Mouse (Mus musculus) kidney, embryonic 14.5 days (tissue): ENCODE data around the gene Vps35. TPM values are rescaled to one million over a fixed set of nuclear protein-coding genes. Genes with fewer than 3 reads are reported as not detected.

Experiments
- ATAC-seq: fragments of 200-750 bp; cut with Nextera tagmentation; 2 replicates; pipeline ENCODE4 v1.8.0; 2017; ENCODE audit warnings: moderate number of reproducible peaks, mild to moderate bottlenecking, moderate TSS enrichment, moderate library complexity; ENCODE audit not compliant: low FRiP score, low TSS enrichment
- H3K27ac ChIP-seq: fragments of 300-500 bp; sonication (generic); 2 replicates; pipeline ENCODE4 v1.5.1; 2014; ENCODE audit warnings: low read depth, mild to moderate bottlenecking, low read length, moderate library complexity, mixed read lengths
- H3K27me3 ChIP-seq: fragments of 300-500 bp; sonication (generic); 2 replicates; pipeline ENCODE4 v1.6.1; 2014; ENCODE audit warnings: mild to moderate bottlenecking, low read length; ENCODE audit not compliant: control insufficient read depth, insufficient read depth
- H3K36me3 ChIP-seq: fragments of 300-500 bp; sonication (generic); 2 replicates; pipeline ENCODE4 v1.6.1; 2014; ENCODE audit warnings: low read length, mixed read lengths; ENCODE audit not compliant: control insufficient read depth, insufficient read depth
- H3K4me1 ChIP-seq: fragments of 300-500 bp; sonication (generic); 2 replicates; pipeline ENCODE4 v1.6.1; 2014; ENCODE audit warnings: low read length, mixed read lengths; ENCODE audit not compliant: control insufficient read depth, insufficient read depth
- H3K4me2 ChIP-seq: fragments of 300-500 bp; sonication (generic); replicated peaks from 2 replicates; pipeline ENCODE4 v1.6.1; 2014; ENCODE audit warnings: low read depth, mild to moderate bottlenecking, low read length
- H3K4me3 ChIP-seq: fragments of 300-500 bp; sonication (generic); 2 replicates; pipeline ENCODE4 v1.5.1; 2014; ENCODE audit warnings: mild to moderate bottlenecking, low read length
- H3K9ac ChIP-seq: fragments of 300-500 bp; sonication (generic); 2 replicates; pipeline ENCODE4 v1.6.1; 2014; ENCODE audit warnings: low read depth, mild to moderate bottlenecking, low read length, moderate library complexity
- H3K9me3 ChIP-seq: fragments of 300-500 bp; sonication (generic); 2 replicates; pipeline ENCODE4 v1.6.1; 2016; ENCODE audit warnings: low read length; ENCODE audit not compliant: control insufficient read depth
- WGBS: fragments of 180-500 bp; shearing (Covaris S2); extraction: QIAGEN DNeasy Blood & Tissue Kit; methylation state at CpG from one replicate; pipeline ENCODE4 v1.1.7; 2014; 5-methylcytosine and 5-hydroxymethylcytosine counted together
- polyA plus RNA-seq: library from polyadenylated mRNA; unstranded; fragments of >200 nt; fragmentation: Nextera tagmentation; extraction: Ambion mirVana; gene quantifications from 2 replicates; pipeline ENCODE4 v1.2.1, GENCODE M21; 2014

The Vps35 gene
- polyA plus RNA-seq, 1 experiment from 2014 or later, result 137 TPM

- whole genome bisulfite sequencing, result 84% methylated on average over 4 of the region's 4 CpGs
- H3K36me3 ChIP-seq, result no peaks in the 10 kb centered on the region
- no peaks in the 10 kb centered on the region for H3K9me3 ChIP-seq
- no peak for ATAC-seq
- no peak overlapping the region for H3K9ac ChIP-seq
- H3K4me2 ChIP-seq, result no peak overlapping the region
- H3K27me3 ChIP-seq, result no peaks in the 10 kb centered on the region
- no peak overlapping the region for H3K27ac ChIP-seq
- H3K4me1 ChIP-seq, result no peaks in the 10 kb centered on the region
- no peak overlapping the region for H3K4me3 ChIP-seq
Measured at GRCm38 (mm10) chr8:85318534-85318933, 18.9 kb upstream of the Vps35 start.

GRCm38 (mm10) chr8:85313036-85313435, 13.4 kb upstream of the Vps35 start:
- ATAC-seq, result no peak
- no peak overlapping the region for H3K4me3 ChIP-seq
- no peaks in the 10 kb centered on the region for H3K9me3 ChIP-seq
- no peak overlapping the region for H3K9ac ChIP-seq
- no peak overlapping the region for H3K4me2 ChIP-seq
- H3K4me1 ChIP-seq, result no peaks in the 10 kb centered on the region
- peaks cover 10% of the 10 kb centered on the region; the same call in 1 of the 2 replicates for H3K36me3 ChIP-seq
- 82% methylated on average over 3 of the region's 3 CpGs for WGBS
- H3K27ac ChIP-seq, result no peak overlapping the region
- H3K27me3 ChIP-seq, result no peaks in the 10 kb centered on the region

GRCm38 (mm10) chr8:85311743-85312142, 12.1 kb upstream of the Vps35 start:
- Histone ChIP-seq H3K27ac (no peak overlapping the region), H3K4me2 (no peak overlapping the region), H3K9me3 (no peaks in the 10 kb centered on the region), H3K36me3 (peaks cover 23% of the 10 kb centered on the region), H3K4me1 (no peaks in the 10 kb centered on the region), H3K9ac (no peak overlapping the region), H3K27me3 (no peaks in the 10 kb centered on the region), H3K4me3 (no peak overlapping the region)
- ATAC-seq, result no peak

- 86% methylated on average over 2 of the region's 2 CpGs for WGBS
- Histone ChIP-seq H3K36me3 (peaks cover 50% of the 10 kb centered on the region), H3K4me1 (no peaks in the 10 kb centered on the region)
Measured at GRCm38 (mm10) chr8:85308564-85308963, 9.0 kb upstream of the Vps35 start.

GRCm38 (mm10) chr8:85303531-85303930, 3.9 kb upstream of the Vps35 start:
- WGBS, result 91% methylated on average over 5 of the region's 5 CpGs
- ATAC-seq, result no peak

More at GRCm38 (mm10) chr8:85308564-85308963, 9.0 kb upstream of the Vps35 start:
- no peak for ATAC-seq
- Histone ChIP-seq H3K27ac (no peak overlapping the region), H3K9me3 (no peaks in the 10 kb centered on the region), H3K27me3 (no peaks in the 10 kb centered on the region), H3K4me2 (no peak overlapping the region), H3K9ac (no peak overlapping the region), H3K4me3 (no peak overlapping the region)

GRCm38 (mm10) chr8:85302931-85303330, 3.3 kb upstream of the Vps35 start:
- Histone ChIP-seq H3K4me1 (peaks cover 9% of the 10 kb centered on the region), H3K4me3 (no peak overlapping the region), H3K9me3 (no peaks in the 10 kb centered on the region), H3K27me3 (no peaks in the 10 kb centered on the region), H3K27ac (no peak overlapping the region), H3K9ac (no peak overlapping the region), H3K4me2 (no peak overlapping the region), H3K36me3 (peaks cover 55% of the 10 kb centered on the region)
- 86% methylated on average over 3 of the region's 3 CpGs for WGBS
- no peak for ATAC-seq

More at GRCm38 (mm10) chr8:85303531-85303930, 3.9 kb upstream of the Vps35 start:
- no peak overlapping the region for H3K27ac ChIP-seq
- H3K4me2 ChIP-seq, result no peak overlapping the region
- H3K36me3 ChIP-seq, result peaks cover 61% of the 10 kb centered on the region
- no peak overlapping the region for H3K9ac ChIP-seq
- H3K9me3 ChIP-seq, result no peaks in the 10 kb centered on the region
- peaks cover 6% of the 10 kb centered on the region; the same call in 1 of the 2 replicates for H3K4me1 ChIP-seq
- H3K27me3 ChIP-seq, result no peaks in the 10 kb centered on the region
- no peak overlapping the region for H3K4me3 ChIP-seq

- H3K27ac ChIP-seq, result no peak overlapping the region
- H3K4me2 ChIP-seq, result no peak overlapping the region
- H3K4me3 ChIP-seq, result no peak overlapping the region
- H3K4me1 ChIP-seq, result peaks cover 14% of the 10 kb centered on the region
- no peak for ATAC-seq
- H3K9ac ChIP-seq, result no peak overlapping the region; the same call in 1 of the 2 replicates
- no peaks in the 10 kb centered on the region for H3K9me3 ChIP-seq
- H3K27me3 ChIP-seq, result no peaks in the 10 kb centered on the region
- WGBS, result 73% methylated on average over 1 of the region's 1 CpGs
- peaks cover 45% of the 10 kb centered on the region for H3K36me3 ChIP-seq
Measured at GRCm38 (mm10) chr8:85301941-85302340, 2.3 kb upstream of the Vps35 start.

- Histone ChIP-seq H3K4me1 (peaks cover 14% of the 10 kb centered on the region), H3K4me2 (peak overlapping the region; percentile 55), H3K4me3 (peak overlapping the region; percentile 95), H3K27ac (peak overlapping the region; percentile 92), H3K36me3 (peaks cover 26% of the 10 kb centered on the region), H3K9ac (peak overlapping the region; percentile 90), H3K9me3 (no peaks in the 10 kb centered on the region), H3K27me3 (no peaks in the 10 kb centered on the region)
- peak; percentile 28 for ATAC-seq
- under 1% methylated on average over 52 of the region's 53 CpGs for WGBS
Measured at GRCm38 (mm10) chr8:85298600-85299433, 785 bp downstream of the Vps35 start.

GRCm38 (mm10) chr8:85286846-85287245, 12.8 kb downstream of the Vps35 start:
- WGBS, result 96% methylated on average over 1 of the region's 1 CpGs
- Histone ChIP-seq H3K27me3 (no peaks in the 10 kb centered on the region), H3K4me2 (no peak overlapping the region), H3K9ac (no peak overlapping the region), H3K27ac (no peak overlapping the region), H3K4me1 (no peaks in the 10 kb centered on the region), H3K4me3 (no peak overlapping the region), H3K36me3 (peaks cover 62% of the 10 kb centered on the region), H3K9me3 (no peaks in the 10 kb centered on the region)
- no peak for ATAC-seq
